Mouse (Mus musculus): ENCODE measurements at regions not wholly inside any gene's neighbourhood (a gene's known extent, or its start where the extent isn't known, plus 50 kb on each side); places are given as distances from the start of the nearest gene placed in this dataset.

GRCm38 (mm10) chr13:59966535-59967255 is 143.7 kb upstream of the Tut7 start:
- TF ChIP-seq CTCF (IDR thresholded peaks at IDR 0.05; ENCODE audit: insufficient read depth, low read length) (no peak), POLR2A (IDR thresholded peaks at IDR 0.05; ENCODE audit: borderline replicate concordance, extremely low read depth, low read depth, low read length) (no peak)
